Mouse (Mus musculus) MEL (cell line): ENCODE data around the gene Pitx3.

Source experiments
- CHD1 ChIP-seq: IDR thresholded peaks from 2 replicates; pipeline ENCODE4 v1.6.1; 2012; ENCODE audit warnings: low read depth, mild to moderate bottlenecking, inconsistent platforms, low read length, improper control_type of control experiment
- CTCF ChIP-seq, 3 experiments: IDR thresholded peaks in 2 of 3; conservative IDR thresholded peaks in 1 of 3; 2 replicates each; pipeline ENCODE4 v1.5.1; 2011 to 2012; ENCODE audit warnings: low read length in 3 of 3, low read depth in 2 of 3, mild to moderate bottlenecking in 2 of 3, improper control_type of control experiment in 1 of 3, inconsistent platforms in 1 of 3, mixed read lengths in 1 of 3, moderate library complexity in 1 of 3; ENCODE audit not compliant: control insufficient read depth in 1 of 3, insufficient read depth in 1 of 3, poor library complexity in 1 of 3, severe bottlenecking in 1 of 3
- E2F4 ChIP-seq: IDR thresholded peaks from 2 replicates; pipeline ENCODE4 v1.6.1; 2011; ENCODE audit warnings: low read depth, low read length, improper control_type of control experiment, borderline replicate concordance
- GATA1 ChIP-seq: IDR thresholded peaks from 2 replicates; pipeline ENCODE4 v1.6.1; 2011; ENCODE audit warnings: low read depth, low read length, improper control_type of control experiment
- POLR2A ChIP-seq, 2 experiments: IDR thresholded peaks; 2 replicates each; pipeline ENCODE4 v1.6.1; 2011 to 2012; ENCODE audit warnings: low read length in 2 of 2, mild to moderate bottlenecking in 2 of 2, control low read depth in 1 of 2, improper control_type of control experiment in 1 of 2, low read depth in 1 of 2, moderate library complexity in 1 of 2; ENCODE audit not compliant: control insufficient read depth in 1 of 2, insufficient read depth in 1 of 2, poor library complexity in 1 of 2
- TAL1 ChIP-seq: IDR thresholded peaks from 2 replicates; pipeline ENCODE4 v1.6.1; 2012; ENCODE audit warnings: mild to moderate bottlenecking, inconsistent platforms, low read length, moderate library complexity, mixed read lengths
- ZC3H11A ChIP-seq: IDR thresholded peaks from 2 replicates; pipeline ENCODE4 v1.6.1; 2012; ENCODE audit warnings: low read depth, mild to moderate bottlenecking, inconsistent platforms, low read length, improper control_type of control experiment
- ZMIZ1 ChIP-seq: IDR thresholded peaks from 2 replicates; pipeline ENCODE4 v1.6.1; 2012; ENCODE audit warnings: low read depth, mild to moderate bottlenecking, inconsistent platforms, low read length, improper control_type of control experiment, moderate library complexity

GRCm38 (mm10) chr19:46149091-46149490 lies 965 bp upstream of the Pitx3 start:
- TF ChIP-seq TAL1: no peak
- no peak for TF ChIP-seq ZC3H11A
- TF ChIP-seq CTCF (IDR thresholded peaks at IDR 0.05 in 2 of 3, conservative IDR thresholded peaks at IDR 0.05 in 1 of 3; ENCODE audit: control insufficient read depth in 1 of 3, insufficient read depth in 1 of 3, low read depth in 2 of 3, low read length in 3 of 3, poor library complexity in 1 of 3, severe bottlenecking in 1 of 3): no peak
- TF ChIP-seq POLR2A (IDR thresholded peaks at IDR 0.05; ENCODE audit: control insufficient read depth in 1 of 2, insufficient read depth in 1 of 2, low read depth in 1 of 2, low read length in 2 of 2, poor library complexity in 1 of 2): no peak
- TF ChIP-seq ZMIZ1: no peak
- no peak for TF ChIP-seq CHD1
- TF ChIP-seq E2F4: no peak
- no peak for TF ChIP-seq GATA1
